Mouse (Mus musculus) ovary, adult 18-20 months (tissue): Measurements from ENCODE around the gene P2ry6.
A peak's percentile ranks its signal among the peaks of the same experiment; 100 is the strongest.

ENCODE experiments used
- DNase-seq: peaks from one replicate; pipeline ENCODE4 v3.0.0; 2022; ENCODE audit warnings: low spot score, mixed read lengths

Gene P2ry6

GRCm38 (mm10) chr7:100916526-100916925, 57.9 kb downstream of the P2ry6 start:
- no peak for DNase-seq

GRCm38 (mm10) chr7:100915204-100915603, 59.2 kb downstream of the P2ry6 start:
- DNase-seq, result no peak

GRCm38 (mm10) chr7:100911791-100912190, 62.7 kb downstream of the P2ry6 start:
- no peak for DNase-seq

- peak; percentile 88 for DNase-seq
These were observed 63.1 kb downstream of the P2ry6 start for GRCm38 (mm10) chr7:100911246-100911770.

GRCm38 (mm10) chr7:100908567-100908966, 65.9 kb downstream of the P2ry6 start:
- DNase-seq, result no peak

GRCm38 (mm10) chr7:100908061-100908460, 66.4 kb downstream of the P2ry6 start:
- no peak for DNase-seq

- no peak for DNase-seq
These were observed 67.2 kb downstream of the P2ry6 start for GRCm38 (mm10) chr7:100907231-100907630.

- DNase-seq, result no peak
These were observed 68.2 kb downstream of the P2ry6 start for GRCm38 (mm10) chr7:100906029-100906789.

- DNase-seq, result no peak
These were observed 69.4 kb downstream of the P2ry6 start for GRCm38 (mm10) chr7:100905037-100905436.

- no peak for DNase-seq
These were observed 69.8 kb downstream of the P2ry6 start for GRCm38 (mm10) chr7:100904612-100905011.

GRCm38 (mm10) chr7:100902451-100903137, 71.9 kb downstream of the P2ry6 start:
- no peak for DNase-seq

GRCm38 (mm10) chr7:100897828-100898227, 76.6 kb downstream of the P2ry6 start:
- DNase-seq, result no peak

- no peak for DNase-seq
These were observed 79.6 kb downstream of the P2ry6 start for GRCm38 (mm10) chr7:100894833-100895226.

GRCm38 (mm10) chr7:100894057-100894832, 80.2 kb downstream of the P2ry6 start:
- DNase-seq, result no peak

- DNase-seq, result no peak
These were observed 81.0 kb downstream of the P2ry6 start for GRCm38 (mm10) chr7:100893249-100894056.
